Mouse (Mus musculus): ENCODE results near the gene Zfp46. TPM values are rescaled to one million over a fixed set of nuclear protein-coding genes. Genes with fewer than 3 reads are reported as not detected.
A peak's percentile ranks its signal among the peaks of the same experiment; 100 is the strongest.

Gene Zfp46
- polyA plus RNA-seq, 1 experiment from 2014 or later, result 38.4 TPM

DNA sequence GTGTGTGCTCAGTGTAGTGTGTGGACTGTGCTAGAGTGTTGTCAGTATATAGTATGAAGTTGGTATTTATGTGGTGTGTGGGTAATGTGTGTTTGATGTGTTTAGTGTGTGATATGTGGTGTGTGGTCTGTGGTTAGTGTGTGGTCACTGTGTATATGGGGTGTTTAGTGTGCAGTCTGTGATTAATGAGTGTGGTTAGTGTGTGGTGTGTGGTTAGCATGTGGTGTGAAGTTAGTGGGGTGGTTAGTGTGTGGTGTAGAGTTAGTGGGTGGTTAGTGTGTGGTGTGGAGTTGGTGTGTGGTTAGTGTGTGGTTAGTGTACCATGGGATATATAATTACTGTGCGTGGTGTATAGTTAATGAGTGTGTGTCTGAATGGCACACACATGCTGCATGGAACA, 15.6 kb upstream of the Zfp46 start:
- no peak for ATAC-seq (ENCODE audit: low FRiP score, low read depth)
- Histone ChIP-seq H3K27ac (replicated peaks) (no peak overlapping the region), H3K4me1 (no peaks in the 10 kb centered on the region), H3K9me3 (peaks cover 14% of the 10 kb centered on the region), H3K27me3 (no peaks in the 10 kb centered on the region), H3K4me2 (replicated peaks) (no peak overlapping the region), H3K4me3 (no peak overlapping the region), H3K36me3 (no peaks in the 10 kb centered on the region), H3K9ac (replicated peaks) (no peak overlapping the region)
- 89% methylated on average over 1 of the region's 1 CpGs for WGBS

DNA sequence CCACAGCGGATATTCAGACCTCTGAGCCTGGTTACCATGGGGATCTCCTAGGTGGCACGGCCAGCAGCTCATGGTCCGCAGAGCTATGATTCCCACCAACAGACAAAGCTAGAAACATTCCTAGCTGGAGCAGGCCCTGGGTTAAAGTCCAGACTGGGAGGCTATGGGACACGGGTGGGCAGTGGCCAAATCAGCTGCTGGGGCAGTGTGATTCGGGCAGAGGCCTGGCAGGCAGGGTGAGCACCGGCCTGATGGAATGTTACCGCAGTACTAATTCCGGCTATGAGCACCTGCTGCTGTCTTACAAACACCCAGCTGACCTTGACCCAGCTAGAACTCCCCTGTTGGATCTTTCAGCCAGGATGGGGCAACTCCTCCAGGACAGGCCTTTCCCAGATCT, 13.8 kb upstream of the Zfp46 start:
- Histone ChIP-seq H3K4me2 (replicated peaks) (no peak overlapping the region), H3K9me3 (peaks cover 14% of the 10 kb centered on the region), H3K36me3 (no peaks in the 10 kb centered on the region), H3K9ac (replicated peaks) (no peak overlapping the region), H3K4me1 (no peaks in the 10 kb centered on the region), H3K4me3 (no peak overlapping the region), H3K27me3 (no peaks in the 10 kb centered on the region), H3K27ac (replicated peaks) (no peak overlapping the region)
- no peak for ATAC-seq (ENCODE audit: low FRiP score, low read depth)
- WGBS, result 89% methylated on average over 8 of the region's 8 CpGs

DNA sequence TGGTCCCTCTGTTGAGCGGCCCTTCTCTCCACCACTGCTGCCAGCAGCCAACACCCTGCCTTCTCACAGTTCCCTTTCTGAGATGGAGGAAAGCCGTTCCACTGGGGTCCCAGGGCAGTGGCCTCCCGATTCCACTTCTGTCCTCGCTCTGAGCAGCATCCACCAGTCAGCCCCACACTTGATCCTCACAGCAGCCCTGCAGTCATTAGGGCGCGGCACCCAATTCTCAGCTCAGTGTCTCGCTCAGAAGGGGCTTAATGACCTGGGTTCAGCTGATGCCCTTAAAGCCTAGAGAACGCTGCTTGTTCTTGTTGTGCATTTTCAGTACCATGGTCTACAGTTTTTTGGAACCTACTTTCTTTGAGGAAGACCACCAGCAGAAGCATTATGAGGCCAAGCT, 3.4 kb upstream of the Zfp46 start:
- ATAC-seq (ENCODE audit: low FRiP score, low read depth), result no peak
- H3K36me3 ChIP-seq, result no peaks in the 10 kb centered on the region
- H3K27me3 ChIP-seq, result no peaks in the 10 kb centered on the region; the same call in 1 of the 2 replicates
- WGBS, result 80% methylated on average over 8 of the region's 8 CpGs
- H3K4me3 ChIP-seq, result no peak overlapping the region
- H3K4me2 ChIP-seq (replicated peaks), result no peak overlapping the region
- H3K4me1 ChIP-seq, result peaks cover 32% of the 10 kb centered on the region
- no peak overlapping the region for H3K9ac ChIP-seq (replicated peaks)
- H3K9me3 ChIP-seq, result no peaks in the 10 kb centered on the region
- no peak overlapping the region for H3K27ac ChIP-seq (replicated peaks)

DNA sequence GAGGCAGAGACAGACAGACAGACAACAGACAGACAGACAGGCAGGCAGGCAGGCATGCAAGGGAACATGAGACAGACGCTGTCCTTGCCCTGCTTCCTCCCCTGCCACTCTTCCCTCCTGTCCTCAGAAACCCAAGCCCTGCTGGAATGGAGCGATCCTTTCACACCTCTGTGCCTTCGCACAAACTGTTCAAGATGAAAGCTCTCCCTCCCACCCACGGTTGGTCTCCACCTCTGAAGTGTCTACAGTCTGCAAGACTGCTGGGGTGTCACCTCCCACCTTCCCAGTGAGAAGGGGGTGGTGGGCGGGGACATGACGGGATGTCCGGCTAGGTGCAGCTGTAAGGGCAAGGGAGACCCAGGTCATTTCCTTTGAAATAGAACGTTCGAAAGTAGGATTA, 2.9 kb upstream of the Zfp46 start:
- ATAC-seq (ENCODE audit: low FRiP score, low read depth), result no peak
- H3K9ac ChIP-seq (replicated peaks), result no peak overlapping the region
- peaks cover 35% of the 10 kb centered on the region for H3K4me1 ChIP-seq
- no peaks in the 10 kb centered on the region; the same call in 1 of the 2 replicates for H3K27me3 ChIP-seq
- no peak overlapping the region for H3K4me2 ChIP-seq (replicated peaks)
- H3K9me3 ChIP-seq, result no peaks in the 10 kb centered on the region
- H3K4me3 ChIP-seq, result no peak overlapping the region
- no peaks in the 10 kb centered on the region for H3K36me3 ChIP-seq
- 55% methylated on average over 9 of the region's 9 CpGs for WGBS
- H3K27ac ChIP-seq (replicated peaks), result no peak overlapping the region

DNA sequence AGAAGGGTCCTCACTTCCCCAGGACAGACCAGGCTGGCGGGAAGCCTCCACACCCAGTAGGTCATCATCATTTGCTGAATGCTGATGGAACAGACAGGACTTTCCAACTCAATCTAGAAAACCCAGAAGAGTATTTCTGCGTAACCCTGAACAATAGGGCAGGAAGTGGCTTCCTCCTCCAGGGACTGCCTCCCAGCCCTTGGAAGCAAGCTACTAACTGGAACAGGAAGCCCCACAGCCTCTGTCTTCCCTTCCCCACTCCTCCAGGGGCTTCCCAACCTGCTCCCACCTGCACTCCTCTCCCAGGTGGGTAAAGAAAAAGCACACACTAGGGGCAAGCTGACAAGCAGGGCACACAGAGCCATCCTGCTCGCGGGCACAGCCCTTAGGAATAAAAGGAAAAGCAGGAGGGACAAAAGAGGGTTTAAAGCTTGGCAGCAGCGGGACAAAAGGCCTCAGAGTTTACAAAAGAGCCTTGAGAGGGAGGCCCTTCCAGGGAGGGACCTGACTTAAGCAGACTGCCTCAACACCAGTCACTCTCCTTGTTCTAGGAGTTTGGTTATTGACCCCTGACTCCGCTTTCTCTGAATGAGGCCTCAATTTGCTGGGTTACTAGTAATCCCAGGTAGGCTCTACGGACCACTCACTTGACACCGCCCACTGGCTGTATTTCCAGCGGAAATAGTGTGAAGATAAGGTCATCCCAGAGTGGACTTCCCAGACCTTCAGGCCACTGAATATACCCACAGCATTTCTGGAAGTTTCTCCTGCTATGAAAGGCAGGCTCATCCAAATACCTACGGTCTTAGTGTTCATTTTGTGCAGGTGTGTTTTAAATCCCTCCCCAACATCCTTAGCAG, 1.6 kb upstream of the Zfp46 start:
- 8% methylated on average over 10 of the region's 10 CpGs for WGBS
- H3K4me3 ChIP-seq, result no peak overlapping the region
- H3K9ac ChIP-seq (replicated peaks), result 0 out of 2 replicates have a peak overlapping the region, but pooled peaks have one; percentile 17
- H3K9me3 ChIP-seq, result 0 out of 2 replicates have a peak, but pooled peaks cover under 1% of the 10 kb centered on the region
- H3K27me3 ChIP-seq, result no peaks in the 10 kb centered on the region; the same call in 1 of the 2 replicates
- H3K4me2 ChIP-seq (replicated peaks), result peak overlapping the region; percentile 34
- H3K36me3 ChIP-seq, result peaks cover 6% of the 10 kb centered on the region
- peak overlapping the region; percentile 90 for H3K27ac ChIP-seq (replicated peaks)
- peaks cover 44% of the 10 kb centered on the region for H3K4me1 ChIP-seq
- no peak for ATAC-seq (ENCODE audit: low FRiP score, low read depth)

DNA sequence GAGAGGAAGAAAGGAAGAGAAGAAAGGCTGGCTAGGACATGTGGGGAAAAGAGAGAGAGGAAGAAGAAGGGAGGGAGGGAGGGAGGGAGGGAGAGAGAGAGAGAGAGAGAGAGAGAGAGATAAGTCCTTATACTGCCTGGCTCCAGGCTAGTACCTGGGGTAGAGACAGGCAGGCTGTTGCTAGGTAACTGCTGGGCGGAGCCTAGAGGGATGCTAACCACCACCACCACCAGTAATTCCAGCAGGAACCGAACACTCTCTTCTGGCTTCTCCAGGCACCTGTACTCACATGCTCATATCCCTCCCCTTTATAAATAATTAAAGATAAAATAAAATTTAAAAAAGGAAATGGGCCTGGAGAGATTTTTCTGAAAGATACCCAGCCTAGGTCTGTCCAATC, 700 bp upstream of the Zfp46 start:
- no peak overlapping the region for H3K4me3 ChIP-seq
- H3K27me3 ChIP-seq, result peaks cover 5% of the 10 kb centered on the region
- H3K27ac ChIP-seq (replicated peaks), result peak overlapping the region; percentile 90
- no peak overlapping the region for H3K9ac ChIP-seq (replicated peaks)
- H3K4me2 ChIP-seq (replicated peaks), result peak overlapping the region; percentile 34; the same call in 1 of the 2 replicates
- 16% methylated on average over 2 of the region's 2 CpGs for WGBS
- peaks cover 44% of the 10 kb centered on the region for H3K4me1 ChIP-seq
- no peak for ATAC-seq (ENCODE audit: low FRiP score, low read depth)
- H3K9me3 ChIP-seq, result peaks cover 8% of the 10 kb centered on the region; the same call in 1 of the 2 replicates
- peaks cover 15% of the 10 kb centered on the region for H3K36me3 ChIP-seq

DNA sequence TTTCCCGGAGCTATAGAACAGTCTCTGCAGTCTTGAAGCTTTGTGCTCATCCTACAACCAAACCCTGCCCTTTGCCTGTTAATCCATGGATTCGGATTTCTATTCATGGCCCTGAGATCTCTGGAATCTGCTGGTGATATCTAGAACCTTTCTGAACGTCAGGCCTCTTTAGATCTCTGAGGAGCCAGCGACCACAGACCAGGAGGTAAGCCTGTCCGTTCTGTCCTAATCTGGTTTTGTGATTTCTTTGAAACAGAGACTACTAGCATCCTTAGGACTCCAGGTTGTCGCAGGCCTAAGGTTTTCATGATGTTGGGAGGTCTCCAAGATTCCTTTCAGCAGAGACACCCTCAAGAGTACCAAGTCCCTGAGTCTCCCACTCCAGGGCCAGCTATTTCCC, 408 bp downstream of the Zfp46 start:
- no peak for ATAC-seq (ENCODE audit: low FRiP score, low read depth)
- peaks cover 10% of the 10 kb centered on the region; the same call in 1 of the 2 replicates for H3K9me3 ChIP-seq
- H3K27ac ChIP-seq (replicated peaks), result peak overlapping the region; percentile 90
- H3K36me3 ChIP-seq, result peaks cover 20% of the 10 kb centered on the region
- peak overlapping the region; percentile 53 for H3K9ac ChIP-seq (replicated peaks)
- peak overlapping the region; percentile 71 for H3K4me2 ChIP-seq (replicated peaks)
- peaks cover 16% of the 10 kb centered on the region for H3K27me3 ChIP-seq
- 31% methylated on average over 6 of the region's 6 CpGs for WGBS
- peaks cover 47% of the 10 kb centered on the region for H3K4me1 ChIP-seq
- H3K4me3 ChIP-seq, result peak overlapping the region; percentile 68

DNA sequence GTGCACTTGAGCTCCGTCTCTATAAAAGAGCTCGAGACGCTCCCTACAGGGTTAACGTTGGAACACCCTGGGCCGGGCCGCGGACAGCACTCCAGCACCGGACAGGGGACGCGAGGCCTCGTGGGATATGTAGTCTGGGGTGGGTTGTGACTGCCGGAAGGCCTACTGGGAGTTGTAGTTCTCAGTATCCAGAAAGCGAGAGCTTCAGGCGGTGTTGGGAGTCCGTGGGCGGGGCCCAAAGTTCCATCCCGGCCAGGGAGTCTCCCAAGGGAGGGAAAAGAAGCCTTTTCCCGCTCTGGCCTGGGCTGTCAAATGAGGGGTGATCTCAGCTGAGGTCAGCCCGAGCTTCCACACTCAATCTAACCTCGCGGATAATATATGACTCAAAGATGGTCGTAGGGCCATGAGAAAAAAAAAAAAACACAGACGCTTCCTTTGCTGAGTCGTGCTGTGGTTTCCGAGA, 896 bp downstream of the Zfp46 start:
- under 1% methylated on average over 25 of the region's 25 CpGs for WGBS
- peak overlapping the region; percentile 53 for H3K9ac ChIP-seq (replicated peaks)
- H3K27ac ChIP-seq (replicated peaks), result peak overlapping the region; percentile 90
- peak overlapping the region; percentile 71 for H3K4me2 ChIP-seq (replicated peaks)
- H3K4me3 ChIP-seq, result peak overlapping the region; percentile 68
- ATAC-seq (ENCODE audit: low FRiP score, low read depth), result peak; percentile 93
- peaks cover 24% of the 10 kb centered on the region for H3K36me3 ChIP-seq
- peaks cover 21% of the 10 kb centered on the region for H3K27me3 ChIP-seq
- peaks cover 52% of the 10 kb centered on the region for H3K4me1 ChIP-seq
- peaks cover 10% of the 10 kb centered on the region; the same call in 1 of the 2 replicates for H3K9me3 ChIP-seq

DNA sequence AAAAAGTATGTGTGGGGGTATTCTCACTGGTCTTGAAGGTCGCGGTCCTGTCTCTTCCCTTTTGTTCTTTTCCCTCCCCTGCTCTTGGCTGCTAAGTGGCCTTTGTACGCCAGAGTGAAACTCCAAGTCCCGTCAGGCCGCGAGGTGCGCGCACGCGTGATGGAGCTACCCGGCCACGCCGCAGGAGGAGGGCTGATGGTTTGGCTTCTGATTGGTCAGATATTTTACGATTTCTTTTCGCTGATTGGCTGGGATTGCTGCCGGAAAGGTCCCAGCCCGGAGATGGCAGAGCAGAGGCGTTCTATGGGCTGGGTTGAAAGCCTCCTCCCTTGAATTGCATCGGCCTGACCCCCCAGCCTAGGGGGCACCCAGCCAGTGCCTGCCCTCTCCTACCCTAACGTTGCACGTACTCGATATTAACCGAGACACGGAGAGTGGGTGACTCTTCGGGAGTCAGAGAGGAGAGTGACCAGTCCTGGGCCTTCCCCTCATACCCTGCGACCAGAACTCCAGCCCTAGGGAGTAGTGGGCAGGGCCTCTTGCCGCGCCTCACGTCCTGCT, 1.4 kb downstream of the Zfp46 start:
- peaks cover 10% of the 10 kb centered on the region; the same call in 1 of the 2 replicates for H3K9me3 ChIP-seq
- H3K36me3 ChIP-seq, result peaks cover 30% of the 10 kb centered on the region
- H3K4me1 ChIP-seq, result peaks cover 56% of the 10 kb centered on the region
- peak overlapping the region; percentile 71 for H3K4me2 ChIP-seq (replicated peaks)
- peak overlapping the region; percentile 68 for H3K4me3 ChIP-seq
- H3K9ac ChIP-seq (replicated peaks), result peak overlapping the region; percentile 73
- ATAC-seq (ENCODE audit: low FRiP score, low read depth), result peak; percentile 86
- under 1% methylated on average over 29 of the region's 29 CpGs for WGBS
- H3K27ac ChIP-seq (replicated peaks), result peak overlapping the region; percentile 90
- H3K27me3 ChIP-seq, result peaks cover 26% of the 10 kb centered on the region

DNA sequence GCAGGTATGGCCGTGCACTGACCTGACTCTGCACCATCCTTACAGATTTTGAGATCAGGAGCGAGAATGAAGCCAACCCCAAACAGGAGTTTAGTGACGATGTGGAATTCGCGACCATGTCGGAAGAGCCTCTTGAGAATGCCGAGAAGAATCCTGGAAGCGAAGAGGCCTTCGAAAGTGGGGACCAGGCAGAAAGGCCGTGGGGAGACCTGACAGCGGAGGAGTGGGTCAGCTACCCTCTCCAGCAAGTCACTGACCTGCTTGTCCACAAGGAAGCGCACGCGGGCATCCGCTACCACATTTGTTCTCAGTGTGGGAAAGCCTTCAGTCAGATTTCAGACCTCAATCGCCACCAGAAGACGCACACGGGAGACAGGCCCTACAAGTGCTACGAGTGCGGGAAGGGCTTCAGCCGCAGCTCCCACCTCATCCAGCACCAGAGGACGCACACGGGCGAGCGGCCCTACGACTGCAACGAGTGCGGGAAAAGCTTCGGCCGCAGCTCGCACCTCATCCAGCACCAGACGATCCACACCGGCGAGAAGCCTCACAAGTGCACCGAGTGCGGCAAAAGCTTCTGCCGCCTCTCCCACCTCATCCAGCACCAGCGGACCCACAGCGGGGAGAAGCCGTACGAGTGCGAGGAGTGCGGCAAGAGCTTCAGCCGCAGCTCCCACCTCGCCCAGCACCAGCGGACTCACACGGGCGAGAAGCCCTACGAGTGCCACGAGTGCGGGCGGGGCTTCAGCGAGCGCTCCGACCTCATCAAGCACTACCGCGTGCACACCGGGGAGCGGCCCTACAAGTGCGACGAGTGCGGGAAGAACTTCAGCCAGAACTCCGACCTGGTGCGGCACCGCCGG, 5.7 kb downstream of the Zfp46 start:
- Histone ChIP-seq H3K27ac (replicated peaks) (no peak overlapping the region), H3K4me2 (replicated peaks) (peak overlapping the region; percentile 37), H3K27me3 (peaks cover 26% of the 10 kb centered on the region), H3K36me3 (peaks cover 67% of the 10 kb centered on the region), H3K9ac (replicated peaks) (peak overlapping the region; percentile 44; the same call in 1 of the 2 replicates), H3K4me1 (peaks cover 32% of the 10 kb centered on the region), H3K4me3 (peak overlapping the region; percentile 20), H3K9me3 (peaks cover 10% of the 10 kb centered on the region; the same call in 1 of the 2 replicates)
- 24% methylated on average over 66 of the region's 66 CpGs for WGBS
- ATAC-seq (ENCODE audit: low FRiP score, low read depth), result no peak

DNA sequence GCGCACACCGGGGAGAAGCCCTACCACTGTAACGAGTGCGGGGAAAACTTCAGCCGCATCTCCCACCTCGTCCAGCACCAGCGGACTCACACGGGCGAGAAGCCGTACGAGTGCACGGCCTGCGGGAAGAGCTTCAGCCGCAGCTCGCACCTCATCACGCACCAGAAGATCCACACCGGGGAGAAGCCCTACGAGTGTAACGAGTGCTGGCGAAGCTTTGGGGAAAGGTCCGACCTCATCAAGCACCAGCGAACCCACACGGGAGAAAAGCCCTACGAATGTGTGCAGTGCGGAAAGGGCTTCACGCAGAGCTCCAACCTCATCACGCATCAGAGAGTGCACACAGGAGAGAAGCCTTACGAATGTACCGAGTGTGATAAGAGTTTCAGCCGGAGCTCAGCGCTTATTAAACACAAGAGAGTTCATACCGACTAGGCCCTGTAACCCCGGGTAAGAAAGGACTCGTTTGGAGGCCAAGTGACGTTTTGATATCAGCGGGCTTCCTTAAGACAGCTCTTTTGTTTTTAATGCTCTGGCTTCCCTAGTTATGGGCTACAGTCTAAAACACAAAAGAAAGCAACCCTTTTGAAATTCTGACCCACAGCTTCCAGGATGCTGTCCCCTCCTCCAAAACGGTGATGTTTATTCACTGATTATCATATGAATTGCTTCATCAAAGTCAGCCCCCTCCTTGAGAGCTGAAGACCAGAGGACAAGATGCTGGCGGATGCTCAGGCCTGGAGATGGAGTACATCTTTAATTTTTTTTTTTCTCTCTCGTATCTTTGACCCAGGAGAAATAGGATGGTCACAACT, 6.5 kb downstream of the Zfp46 start:
- H3K27ac ChIP-seq (replicated peaks), result no peak overlapping the region
- ATAC-seq (ENCODE audit: low FRiP score, low read depth), result no peak
- H3K36me3 ChIP-seq, result peaks cover 69% of the 10 kb centered on the region
- 32% methylated on average over 39 of the region's 39 CpGs for WGBS
- peak overlapping the region; percentile 20 for H3K4me3 ChIP-seq
- peaks cover 10% of the 10 kb centered on the region; the same call in 1 of the 2 replicates for H3K9me3 ChIP-seq
- H3K4me1 ChIP-seq, result peaks cover 32% of the 10 kb centered on the region
- H3K4me2 ChIP-seq (replicated peaks), result peak overlapping the region; percentile 37
- peak overlapping the region; percentile 44; the same call in 1 of the 2 replicates for H3K9ac ChIP-seq (replicated peaks)
- peaks cover 26% of the 10 kb centered on the region for H3K27me3 ChIP-seq
